19 mouse cellular contexts compared by ENCODE assay signal in the genomic region with DNA sequence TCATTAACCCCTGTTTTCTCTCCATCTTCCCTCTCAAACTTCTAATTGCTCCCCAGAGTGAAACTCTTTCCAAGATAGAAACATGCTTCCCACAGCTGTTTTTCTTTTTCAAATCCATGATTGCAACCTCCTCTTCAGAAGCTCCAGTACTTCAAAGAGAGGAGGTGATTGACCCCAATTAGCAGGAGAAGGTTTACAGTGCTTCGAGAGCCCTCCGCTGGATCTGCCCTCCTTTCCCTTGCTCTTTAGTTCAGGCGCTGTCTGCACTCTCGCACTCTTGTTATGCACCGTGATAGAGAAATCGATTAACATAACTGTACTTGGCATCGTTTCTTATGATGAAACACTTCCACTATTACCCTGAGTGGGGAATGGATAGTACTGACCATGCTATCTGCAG.
DNase-seq lines count a peak whose midpoint lies in the region; ATAC-seq and TF ChIP-seq lines count a peak whose summit lies in the region.
"Had no signal": no experiment of that assay in that cellular context is flagged by ENCODE, and none has a peak within 500 bp of the region (broad histone marks: within the 10 kb centered on the region; RNA-seq: fewer than 3 reads in every experiment).

No protein-coding gene starts in this region.

- no peaks in the 10 kb centered on the region for H3K9me3 ChIP-seq in liver, postnatal 0 days (ENCODE audit: low read length)
- H3K9me3 ChIP-seq: embryonic facial prominence, embryonic 15.5 days; hindbrain, embryonic 10.5 days; limb, embryonic 13.5 days had no signal

- H3K27me3 ChIP-seq in liver, adult 2 months (ENCODE audit: control insufficient read depth, insufficient read depth, low read length): no peaks in the 10 kb centered on the region
- no peaks in the 10 kb centered on the region for H3K27me3 ChIP-seq in liver, postnatal 0 days (ENCODE audit: insufficient read depth, low read length)
- H3K27me3 ChIP-seq: embryonic facial prominence, embryonic 15.5 days; limb, embryonic 13.5 days had no signal

- ATAC-seq in liver, postnatal 0 days: no peak
- ATAC-seq: intestine, embryonic 16.5 days had no signal

- intact Hi-C loops in heart, postnatal 10 days (cut with DNase I): no loop called here

- H3K4me2 ChIP-seq in liver, postnatal 0 days (ENCODE audit: low read depth, low read length): no peak overlapping the region
- H3K4me2 ChIP-seq: embryonic facial prominence, embryonic 15.5 days; limb, embryonic 13.5 days had no signal

- H3K27ac ChIP-seq in liver, adult 2 months (replicated peaks; ENCODE audit: insufficient read depth, low read depth, low read length): no peak overlapping the region
- H3K27ac ChIP-seq in liver, postnatal 0 days (ENCODE audit: low read depth): no peak overlapping the region
- H3K27ac ChIP-seq: embryonic facial prominence, embryonic 15.5 days; hindbrain, embryonic 10.5 days; layer of hippocampus, adult 2 months; limb, embryonic 13.5 days had no signal

- H3K36me3 ChIP-seq in liver, adult 2 months (ENCODE audit: control insufficient read depth, insufficient read depth, low read length): no peaks in the 10 kb centered on the region
- no peaks in the 10 kb centered on the region for H3K36me3 ChIP-seq in liver, postnatal 0 days (replicated peaks; ENCODE audit: insufficient read depth, low read length)
- H3K36me3 ChIP-seq: embryonic facial prominence, embryonic 15.5 days; hindbrain, embryonic 10.5 days; limb, embryonic 13.5 days had no signal

- TF ChIP-seq EP300 in liver, postnatal 0 days (IDR thresholded peaks at IDR 0.05; ENCODE audit: low read depth): no peak

- H3K4me1 ChIP-seq in liver, adult 2 months (ENCODE audit: control insufficient read depth, insufficient read depth, low read length): no peaks in the 10 kb centered on the region
- H3K4me1 ChIP-seq in liver, postnatal 0 days (ENCODE audit: insufficient read depth): no peaks in the 10 kb centered on the region
- H3K4me1 ChIP-seq: embryonic facial prominence, embryonic 15.5 days; hindbrain, embryonic 10.5 days had no signal

- peak; percentile 36 for DNase-seq in heart, adult 11 months
- no peak for DNase-seq in heart, postnatal 10 days
- DNase-seq in liver, adult 2 months (ENCODE audit: extremely low read depth, low read depth, low spot score): peak; percentile 21
- DNase-seq in liver, postnatal 0 days: no peak
- peak; percentile 36 for DNase-seq in embryo, embryonic 10 days (ENCODE audit: low spot score)
- DNase-seq in mesoderm, embryonic 11.5 days (ENCODE audit: low read depth, low spot score): peak; percentile 18
- DNase-seq in layer of hippocampus, adult 9-10 months (ENCODE audit: low spot score): no peak
- no peak for DNase-seq in natural killer cell, adult 2 months (ENCODE audit: low spot score in 2 of 2)
- DNase-seq: adrenal gland, adult 2 months; B cell, adult 2 months; cerebellum, adult 9-11 months; gastrocnemius, postnatal 36 days; lung, adult 18-20 months; right cerebral cortex, postnatal 14 days had no signal

- no peak overlapping the region for H3K9ac ChIP-seq in liver, adult 2 months (ENCODE audit: low read depth, low read length)
- no peak overlapping the region for H3K9ac ChIP-seq in liver, postnatal 0 days (replicated peaks)
- H3K9ac ChIP-seq: embryonic facial prominence, embryonic 15.5 days; limb, embryonic 13.5 days had no signal

- TF ChIP-seq POLR2A in liver, adult 2 months (IDR thresholded peaks at IDR 0.05; ENCODE audit: extremely low read depth, insufficient read depth, low read length): no peak

- no peak overlapping the region for H3K4me3 ChIP-seq in liver, adult 2 months (ENCODE audit: insufficient read depth, low read depth, low read length)
- no peak overlapping the region for H3K4me3 ChIP-seq in liver, postnatal 0 days (ENCODE audit: low read depth, low read length)
- H3K4me3 ChIP-seq: embryonic facial prominence, embryonic 15.5 days; hindbrain, embryonic 10.5 days; layer of hippocampus, adult 2 months; limb, embryonic 13.5 days had no signal

- no peaks in the 10 kb centered on the region for H3K79me2 ChIP-seq in liver, adult 2 months (ENCODE audit: control insufficient read depth, insufficient read depth, low read length)

- WGBS in liver, adult 2 months: 79% methylated on average over 7 of the region's 7 CpGs
- WGBS in liver, postnatal 0 days (ENCODE audit: insufficient replicate concordance): 62% methylated on average over 7 of the region's 7 CpGs

- no peak for TF ChIP-seq CTCF in liver, adult 2 months (IDR thresholded peaks at IDR 0.05; ENCODE audit: low read depth, low read length)
- no peak for TF ChIP-seq CTCF in liver, postnatal 0 days (IDR thresholded peaks at IDR 0.05; ENCODE audit: low read depth)

Comparison
In these comparisons a context has a peak if more than half of its experiments do, and no peak if none do; other contexts are left out.
1. DNase-seq: peak in heart, adult 11 months (single experiment), liver, adult 2 months (single experiment), embryo, embryonic 10 days (single experiment) and mesoderm, embryonic 11.5 days (single experiment); none in heart, postnatal 10 days (0 of 2), liver, postnatal 0 days (single experiment), layer of hippocampus, adult 9-10 months (single experiment) and natural killer cell, adult 2 months (0 of 2).